Mouse (Mus musculus): ENCODE measurements around the gene Slc38a10. TPM values are rescaled to one million over a fixed set of nuclear protein-coding genes. Genes with fewer than 3 reads are reported as not detected.

The Slc38a10 gene
- 139 TPM for polyA plus RNA-seq (2017; shearing (Covaris generic))

GRCm38 (mm10) chr11:120151113-120151494, at the start of gene Slc38a10:
Gene Slc38a10 (minus strand): TSS chr11:120151346.

GRCm38 (mm10) chr11:120098588-120099511, 52.3 kb downstream of the Slc38a10 start, which contains the start of the genes Tepsin and Ndufaf8:
Gene Tepsin (minus strand): TSS chr11:120098731.
Gene Ndufaf8 (plus strand): TSS chr11:120098928.

DNA sequence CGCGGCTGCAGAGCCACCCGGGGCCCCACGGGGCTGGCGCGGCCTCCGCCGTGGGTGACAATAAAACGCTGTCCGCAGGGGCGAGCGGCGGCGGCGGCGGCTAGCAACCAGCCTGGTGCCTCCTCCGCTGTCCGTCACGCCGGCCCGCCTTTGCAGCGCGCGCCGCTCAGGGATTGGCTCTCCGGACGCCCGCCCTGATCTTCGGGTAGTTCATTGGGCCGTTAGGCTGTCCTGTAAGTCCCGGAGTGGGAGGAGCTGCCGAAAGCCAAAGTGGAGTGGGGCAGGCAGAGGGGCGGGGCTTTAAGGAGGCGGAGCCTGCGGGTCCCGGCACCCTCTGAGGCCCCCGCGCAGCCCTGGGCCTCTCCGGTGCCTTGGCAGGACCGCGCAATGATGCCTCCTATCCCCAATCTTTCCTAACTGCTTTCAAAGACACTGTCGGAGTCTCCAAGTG, 64.4 kb downstream of the Slc38a10 start, which contains the start of gene Cep131:
Gene Cep131, minus strand, starts transcription at position 126 of the 451 bp plus-strand sequence.

Other genes starting within 250 kb of the Slc38a10 start
- gene Chmp6, start 237.9 kb downstream of the Slc38a10 start, polyA plus RNA-seq (2017; shearing (Covaris generic)) = 54.9 TPM
- 18.4 TPM for gene Baiap2, start 208.6 kb downstream of the Slc38a10 start, polyA plus RNA-seq (2017; shearing (Covaris generic))
- gene Aatk, start 104.2 kb downstream of the Slc38a10 start, polyA plus RNA-seq (2017; shearing (Covaris generic)) = 0.05 TPM
- gene Cep131, start 64.5 kb downstream of the Slc38a10 start, polyA plus RNA-seq (2017; shearing (Covaris generic)) = 2.0 TPM
- gene Tepsin, start 52.6 kb downstream of the Slc38a10 start, polyA plus RNA-seq (2017; shearing (Covaris generic)) = 43.1 TPM
- gene Ndufaf8, start 52.4 kb downstream of the Slc38a10 start, polyA plus RNA-seq (2017; shearing (Covaris generic)) = 93.9 TPM
- not detected for gene Bahcc1, start 81.6 kb upstream of the Slc38a10 start, polyA plus RNA-seq (2017; shearing (Covaris generic))
- 3,099 TPM for gene Actg1, start 197.2 kb upstream of the Slc38a10 start, polyA plus RNA-seq (2017; shearing (Covaris generic))
- 0.44 TPM for gene Fscn2, start 210.2 kb upstream of the Slc38a10 start, polyA plus RNA-seq (2017; shearing (Covaris generic))
- gene Faap100, start 227.4 kb upstream of the Slc38a10 start, polyA plus RNA-seq (2017; shearing (Covaris generic)) = 28.3 TPM